Comparison of ENCODE assay signal across 9 mouse cellular contexts in the genomic region with DNA sequence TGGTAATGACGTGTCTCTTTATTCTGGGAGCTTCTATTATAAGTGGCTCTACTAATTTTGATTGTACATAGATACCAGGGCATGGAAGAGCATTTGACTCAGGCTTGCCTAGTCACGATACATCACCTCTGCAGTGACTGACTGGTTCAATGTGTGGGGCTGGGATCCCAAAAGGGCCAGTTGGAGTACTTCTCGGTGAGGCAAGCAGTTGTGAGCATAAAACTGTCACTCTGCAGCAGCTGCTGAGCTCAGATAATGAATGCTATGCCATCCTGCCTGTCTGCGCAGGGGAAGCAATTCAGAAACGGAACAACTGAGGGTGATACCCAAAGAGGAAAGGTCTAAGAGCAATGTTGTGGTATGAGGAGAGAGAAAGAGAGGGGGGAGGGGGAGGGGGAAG. TPM values are rescaled to one million over a fixed set of nuclear protein-coding genes. Genes with fewer than 3 reads are reported as not detected.
DNase-seq lines count a peak whose midpoint lies in the region; ATAC-seq and TF ChIP-seq lines count a peak whose summit lies in the region.
"Had no signal": no experiment of that assay in that cellular context is flagged by ENCODE, and none has a peak within 500 bp of the region (broad histone marks: within the 10 kb centered on the region; RNA-seq: fewer than 3 reads in every experiment).

No protein-coding gene starts in this region.

- ATAC-seq in erythroid progenitor cell, adult 5-6 weeks (replicated peaks; ENCODE audit: low FRiP score, poor library complexity, severe bottlenecking): peak; percentile 92

- no peaks in the 10 kb centered on the region for H3K36me3 ChIP-seq in heart, embryonic 10.5 days
- H3K36me3 ChIP-seq in myocyte (ENCODE audit: control insufficient read depth, insufficient read depth): no peaks in the 10 kb centered on the region
- H3K36me3 ChIP-seq: limb, embryonic 12.5 days had no signal

- H3K4me3 ChIP-seq in heart, embryonic 10.5 days: no peak overlapping the region
- H3K4me3 ChIP-seq in bone marrow, adult 2 months (replicated peaks; ENCODE audit: control insufficient read depth, low read depth, low read length): no peak overlapping the region
- no peak overlapping the region for H3K4me3 ChIP-seq in myocyte
- H3K4me3 ChIP-seq: limb, embryonic 12.5 days had no signal

- peak; percentile 92 for DNase-seq in heart, embryonic 10.5 days (ENCODE audit: low spot score)
- DNase-seq in heart, postnatal 36 days: no peak
- no peak for DNase-seq in natural killer cell, adult 2 months (ENCODE audit: low spot score in 2 of 2)
- DNase-seq in layer of hippocampus, postnatal 10 days (ENCODE audit: low spot score in 2 of 2): no peak
- no peak for DNase-seq in kidney, postnatal 14 days

- H3K4me1 ChIP-seq in heart, embryonic 10.5 days: peaks cover 30% of the 10 kb centered on the region
- peaks cover 7% of the 10 kb centered on the region for H3K4me1 ChIP-seq in bone marrow, adult 2 months (ENCODE audit: control insufficient read depth, insufficient read depth, low read length)

- no peaks in the 10 kb centered on the region for H3K79me2 ChIP-seq in myocyte (ENCODE audit: control insufficient read depth, insufficient read depth)

- no peak for TF ChIP-seq POLR2A in bone marrow, adult 2 months (IDR thresholded peaks at IDR 0.05; ENCODE audit: borderline replicate concordance, control insufficient read depth, low read depth, low read length)
- TF ChIP-seq POLR2A in myocyte (IDR thresholded peaks at IDR 0.05; ENCODE audit: insufficient read length, low read depth): no peak

- WGBS in heart, embryonic 10.5 days: 31% methylated on average over 5 of the region's 5 CpGs
- WGBS in bone marrow, adult 2 months: 10% methylated on average over 5 of the region's 5 CpGs

- intact Hi-C loops in heart, postnatal 36 days (cut with DNase I): no loop called here

- H3K27ac ChIP-seq in heart, embryonic 10.5 days: peak overlapping the region; percentile 89
- H3K27ac ChIP-seq in bone marrow, adult 2 months (ENCODE audit: control insufficient read depth, insufficient read depth, low read depth, low read length, poor library complexity): peak overlapping the region; percentile 62; the same call in 1 of the 2 replicates

- no peaks in the 10 kb centered on the region for H3K27me3 ChIP-seq in heart, embryonic 10.5 days (ENCODE audit: insufficient read depth, poor library complexity, severe bottlenecking)
- H3K27me3 ChIP-seq in myocyte (ENCODE audit: control insufficient read depth, insufficient read depth, insufficient read length): no peaks in the 10 kb centered on the region
- H3K27me3 ChIP-seq: limb, embryonic 12.5 days had no signal

- no peaks in the 10 kb centered on the region for H3K9me3 ChIP-seq in heart, embryonic 10.5 days
- H3K9me3 ChIP-seq: limb, embryonic 12.5 days had no signal

- no peak for TF ChIP-seq CTCF in bone marrow, adult 2 months (IDR thresholded peaks at IDR 0.05; ENCODE audit: control insufficient read depth, insufficient read depth, low read length)

- H3ac ChIP-seq in myocyte (ENCODE audit: control insufficient read depth, insufficient read length): no peak overlapping the region

- H3K4me2 ChIP-seq in myocyte (ENCODE audit: low read depth): peak overlapping the region; percentile 53
- H3K4me2 ChIP-seq: limb, embryonic 12.5 days had no signal

TF ChIP-seq in myocyte, 11 proteins besides CTCF, POLR2A, EP300 and RAD21:
- TF ChIP-seq POLR2AphosphoS2 (IDR thresholded peaks at IDR 0.05; ENCODE audit: insufficient read length, low read depth) (no peak), TCF3 (IDR thresholded peaks at IDR 0.05; ENCODE audit: insufficient read length, low read depth) (peak; percentile 53), MAX (IDR thresholded peaks at IDR 0.05; ENCODE audit: low read depth) (no peak), USF1 (IDR thresholded peaks at IDR 0.05; ENCODE audit: low read depth) (no peak), E2F4 (IDR thresholded peaks at IDR 0.05; ENCODE audit: insufficient read depth) (no peak), CEBPB (IDR thresholded peaks at IDR 0.05; ENCODE audit: insufficient read depth, poor library complexity, severe bottlenecking) (0 out of 2 replicates have a peak, but pooled peaks have one; percentile 12), MYOD1 (IDR thresholded peaks at IDR 0.05; ENCODE audit: control insufficient read depth in 1 of 3, insufficient read length in 2 of 3, low read depth in 2 of 3) (peak; percentile 62 to 95 (median 94)), REST (IDR thresholded peaks at IDR 0.05; ENCODE audit: insufficient read depth, insufficient read length) (no peak), TCF12 (IDR thresholded peaks at IDR 0.05; ENCODE audit: insufficient read depth, poor library complexity, severe bottlenecking) (peak; percentile 31), MYOG (IDR thresholded peaks at IDR 0.05; ENCODE audit: control insufficient read depth in 1 of 3, insufficient read depth in 1 of 3, insufficient read length in 2 of 3, low read depth in 2 of 3) (peak; percentile 39 to 87 (median 67)), SRF (IDR thresholded peaks at IDR 0.05; ENCODE audit: control insufficient read depth, insufficient read length, low read depth) (no peak)

RNA-seq across cellular contexts. Expression of a gene that starts 49.8 kb away (rescaled TPM):
- 18.9 and 28.2 TPM in 2 replicates for polyA plus RNA-seq in heart, embryonic 10.5 days (2016; fragmentation: Nextera tagmentation; extraction: Ambion mirVana)
- total RNA-seq in heart, postnatal 36 days (2021): 1 to 10 TPM; 2.5 to 9.3 TPM
- polyA plus RNA-seq in bone marrow, adult 2 months (2011; ENCODE audit: insufficient read depth, insufficient read length, low replicate concordance, missing spikeins): 97.6 and 124 TPM in 2 replicates
- 160 and 200 TPM in 2 replicates for total RNA-seq in erythroid progenitor cell, adult 5-6 weeks (2015; ENCODE audit: low replicate concordance)
- total RNA-seq in erythroid progenitor cell, adult 5-6 weeks (2017; ENCODE audit: low replicate concordance): 154 and 188 TPM in 2 replicates
- polyA plus RNA-seq in myocyte (2012; fragmentation: generic; extraction: Trizol): 16.2 TPM
- 10 to 100 TPM; 68.3 to 73.3 TPM for total RNA-seq in layer of hippocampus, postnatal 10 days (2021)

Comparison
In these comparisons a context has a peak if more than half of its experiments do, and no peak if none do; other contexts are left out.
1. RNA of a gene that starts 49.8 kb away (total RNA-seq): 154 to 200 TPM in erythroid progenitor cell, adult 5-6 weeks and 68.3 to 73.3 TPM in layer of hippocampus, postnatal 10 days; 2.5 to 9.3 TPM in heart, postnatal 36 days; every median in the first group is over 4 times any median in the second.